Mouse (Mus musculus) retina, embryonic 14.5 days (tissue): Measurements from ENCODE around the gene Crybb2.
A peak's percentile ranks its signal among the peaks of the same experiment; 100 is the strongest.
"Not testable (repeated sequence)": the region's sequence is repeated elsewhere in the genome, so short reads cannot be mapped to it uniquely, and the experiment has no call there.

Experiments used
- DNase-seq: peaks from one replicate; pipeline ENCODE4 v3.0.0-alpha.2; 2015; ENCODE audit warnings: low spot score

Crybb2 gene

DNA sequence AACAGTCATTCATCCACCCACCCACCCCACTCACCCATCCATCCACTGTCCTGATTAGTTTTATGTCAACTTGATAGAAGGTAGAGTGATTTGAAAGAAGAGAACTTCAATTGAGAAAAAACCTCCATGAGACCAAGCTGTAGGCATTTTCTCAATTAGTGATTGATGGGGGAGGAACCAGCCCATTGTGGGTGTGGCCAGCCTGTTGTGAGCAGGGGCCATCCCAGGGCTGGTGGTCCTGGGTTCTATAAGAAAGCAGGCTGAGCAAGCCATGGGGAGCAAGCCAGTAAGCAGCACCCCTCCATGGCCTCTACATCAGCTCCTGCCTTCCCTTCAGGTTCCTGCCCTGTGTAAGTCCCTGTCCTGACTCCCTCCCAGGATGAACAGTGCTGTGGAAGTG is at the start of gene Crybb2:
Gene Crybb2, minus strand, starts transcription at position 101 of the 400 bp plus-strand sequence.
- no peak for DNase-seq

DNA sequence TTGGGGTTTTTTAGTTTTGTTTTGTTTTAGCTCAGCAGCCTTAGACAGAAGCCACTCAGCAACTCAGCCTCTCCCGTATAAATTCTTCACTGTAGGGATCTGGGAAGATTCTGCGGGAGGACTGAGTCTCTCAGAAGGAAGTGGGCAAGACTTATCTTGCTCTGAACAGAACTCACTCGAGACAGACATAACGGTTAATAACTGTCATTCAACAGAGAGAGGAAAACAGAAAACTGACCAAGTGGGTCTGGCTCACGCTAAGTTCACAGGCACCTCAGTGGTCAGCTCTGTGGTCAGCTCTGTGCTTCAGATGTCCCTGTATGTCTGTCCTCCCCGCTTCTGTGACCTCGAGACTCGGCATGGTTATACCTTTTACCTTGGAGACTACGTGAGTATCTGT is 49.4 kb upstream of the Crybb2 start:
- no peak for DNase-seq

DNA sequence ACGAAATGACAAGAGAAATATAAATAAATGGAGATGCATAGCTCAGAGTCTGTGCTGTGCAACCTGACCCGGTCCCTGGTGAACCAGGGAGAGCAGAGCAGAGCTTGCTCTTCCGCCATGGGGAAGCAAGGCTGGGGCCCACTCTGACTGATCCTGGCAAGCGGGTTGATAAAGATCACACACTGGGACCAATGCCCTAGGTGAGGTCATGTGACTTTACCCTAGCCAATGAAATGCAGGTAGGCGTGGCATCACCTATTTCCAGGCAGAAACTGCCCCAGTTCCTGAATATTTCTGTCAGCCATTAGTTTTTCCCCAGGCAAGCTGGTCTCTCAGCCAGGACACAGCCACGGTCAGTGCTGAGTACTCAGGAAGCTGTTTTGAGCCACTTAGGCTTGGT is 48.8 kb upstream of the Crybb2 start:
- no peak for DNase-seq

DNA sequence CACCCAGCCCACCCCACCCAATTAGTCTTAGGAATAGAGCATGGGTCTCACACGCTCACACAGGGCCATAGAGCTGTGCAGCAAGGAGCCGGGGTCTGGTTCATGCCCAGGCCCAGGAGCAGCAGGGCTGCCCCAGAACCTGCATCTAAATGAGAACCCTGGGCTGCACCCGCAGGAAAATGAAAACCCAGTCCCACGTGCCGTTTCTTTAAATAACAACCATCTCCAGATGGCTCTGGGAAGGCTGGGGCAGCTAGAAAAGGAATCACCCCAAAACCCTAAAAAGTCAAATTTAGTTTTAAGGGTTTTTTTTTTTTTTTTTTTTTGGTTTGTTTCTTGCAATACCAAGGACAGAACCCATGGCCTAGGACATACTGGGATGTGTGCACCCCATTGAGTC is 47.4 kb upstream of the Crybb2 start:
- DNase-seq = no peak

- no peak for DNase-seq
These were observed 46.0 kb upstream of the Crybb2 start for GRCm38 (mm10) chr5:113115896-113116295.

GRCm38 (mm10) chr5:113114264-113115225 is 44.6 kb upstream of the Crybb2 start:
- DNase-seq = no peak

DNA sequence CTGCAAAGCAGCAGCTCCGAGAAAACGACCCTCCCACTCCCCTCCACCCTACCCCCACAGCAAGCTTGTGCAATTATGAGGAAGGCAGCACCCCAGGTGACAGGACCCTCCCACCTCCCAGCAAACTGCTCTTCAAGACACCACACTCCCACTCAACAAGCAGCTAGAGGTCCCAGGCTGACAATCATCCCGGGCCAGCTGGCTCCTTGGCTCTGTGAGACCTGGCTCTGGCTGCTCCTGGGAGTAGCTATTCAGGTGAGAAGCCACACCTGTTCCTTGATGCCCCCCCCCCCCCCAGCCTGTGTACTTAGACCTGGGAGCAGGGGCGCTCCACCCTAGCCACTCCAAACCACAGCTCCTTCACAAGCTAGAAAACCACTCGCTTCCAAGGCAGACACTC is 43.2 kb upstream of the Crybb2 start:
- DNase-seq = no peak

DNA sequence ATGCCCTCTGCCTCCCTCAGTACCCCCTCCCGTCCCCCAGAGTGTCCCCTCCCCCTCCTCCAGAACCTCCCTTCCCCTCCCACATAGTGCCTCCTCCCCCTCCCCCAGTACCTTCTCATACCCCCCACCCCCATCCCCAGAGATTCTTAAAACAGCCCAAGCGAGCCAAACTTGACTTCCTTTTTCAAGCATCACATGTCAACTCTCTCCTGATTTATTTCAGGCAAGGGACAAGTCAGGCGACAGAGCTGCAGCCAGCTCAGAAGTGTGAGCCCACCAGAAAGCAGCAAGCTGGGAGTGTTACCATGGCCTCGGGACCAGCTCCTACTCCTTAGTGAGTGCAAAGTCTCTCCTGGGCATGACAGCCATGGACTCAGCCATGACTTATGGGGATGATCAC is 41.4 kb upstream of the Crybb2 start:
- DNase-seq = no peak

- no peak for DNase-seq
These were observed 41.0 kb upstream of the Crybb2 start for GRCm38 (mm10) chr5:113110929-113111328.

DNA sequence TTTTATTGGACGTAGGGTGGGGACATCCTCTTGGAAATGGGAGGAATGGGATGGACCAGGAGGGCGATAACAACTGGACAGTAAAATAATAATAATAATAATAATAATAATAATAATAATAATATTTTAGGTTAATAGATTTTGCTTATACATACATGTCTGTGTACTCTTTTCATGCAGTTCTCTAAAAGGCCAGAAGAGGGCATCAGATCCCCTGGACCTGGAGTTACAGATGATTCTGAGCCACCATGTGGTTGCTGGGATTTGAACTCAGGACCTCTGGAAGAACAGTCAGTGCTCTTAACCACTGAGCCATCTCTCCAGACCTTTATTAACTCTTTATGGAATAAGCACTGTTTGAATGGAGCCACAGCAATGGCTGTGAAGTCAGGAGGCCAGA is 39.7 kb upstream of the Crybb2 start:
- not testable (repeated sequence) for DNase-seq

- no peak for DNase-seq
These were observed 38.3 kb upstream of the Crybb2 start for GRCm38 (mm10) chr5:113108165-113108764.

GRCm38 (mm10) chr5:113107709-113108108 is 37.8 kb upstream of the Crybb2 start:
- DNase-seq = no peak

GRCm38 (mm10) chr5:113106594-113106993 is 36.7 kb upstream of the Crybb2 start:
- DNase-seq = no peak

DNA sequence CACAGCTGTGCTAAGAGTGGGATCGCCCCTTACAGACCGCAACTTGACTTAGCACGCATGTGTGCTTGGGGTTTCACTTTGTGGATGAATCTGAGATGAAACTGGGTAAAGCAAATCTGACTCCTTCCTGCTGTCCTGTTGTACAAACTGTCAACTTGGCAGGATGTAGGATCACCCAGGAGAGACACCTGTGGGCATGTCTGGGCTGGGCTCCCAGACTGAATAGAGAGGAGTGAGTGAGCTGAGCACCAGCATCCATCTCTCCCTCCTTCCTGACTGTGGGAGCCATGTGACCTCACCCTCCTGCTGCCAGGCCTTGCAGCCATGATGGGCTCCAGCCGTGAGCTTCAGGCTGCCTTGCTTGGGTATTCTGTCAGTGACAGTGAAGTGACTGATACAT is 35.6 kb upstream of the Crybb2 start:
- DNase-seq = no peak

DNA sequence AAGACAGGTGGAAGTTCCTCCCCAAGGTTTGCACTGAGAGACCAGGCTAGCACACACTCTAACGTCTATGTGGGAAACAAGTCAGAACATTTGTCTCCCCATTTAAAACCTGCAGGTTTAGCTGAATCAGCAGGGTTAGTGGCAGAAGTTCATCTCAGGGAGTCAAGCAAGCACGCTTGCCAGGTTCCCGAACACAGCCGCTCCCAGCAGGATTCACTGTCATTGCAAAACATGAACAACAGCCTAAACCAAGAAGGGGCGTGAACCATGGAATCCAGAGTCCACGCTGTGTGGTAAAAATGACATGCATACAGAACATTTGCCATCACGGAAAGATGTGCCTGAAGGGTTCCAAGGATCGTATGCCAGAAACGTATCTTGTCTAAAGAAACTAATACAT is 35.1 kb upstream of the Crybb2 start:
- DNase-seq = no peak

- no peak for DNase-seq
These were observed 32.5 kb upstream of the Crybb2 start for GRCm38 (mm10) chr5:113102455-113102854.

DNA sequence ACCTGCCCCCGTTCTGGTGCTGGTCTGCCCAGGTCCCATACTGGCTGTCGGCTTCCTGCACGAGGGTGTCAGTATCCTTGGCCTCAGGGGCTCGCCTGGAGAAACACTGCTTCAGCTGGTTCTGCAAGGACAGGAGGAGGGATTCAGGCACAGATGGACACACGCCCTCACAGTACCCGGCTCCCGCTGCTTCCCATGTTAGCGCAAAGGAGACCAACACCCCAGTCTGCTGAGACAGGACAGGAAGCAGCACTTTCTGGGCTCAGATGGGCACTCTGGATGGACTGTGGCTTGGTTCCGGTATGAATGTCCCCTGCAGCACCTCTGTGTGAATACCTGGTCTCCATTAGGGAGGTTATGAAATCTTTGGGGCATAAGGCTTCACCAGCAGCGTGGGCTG is 31.5 kb upstream of the Crybb2 start:
- DNase-seq = no peak

DNA sequence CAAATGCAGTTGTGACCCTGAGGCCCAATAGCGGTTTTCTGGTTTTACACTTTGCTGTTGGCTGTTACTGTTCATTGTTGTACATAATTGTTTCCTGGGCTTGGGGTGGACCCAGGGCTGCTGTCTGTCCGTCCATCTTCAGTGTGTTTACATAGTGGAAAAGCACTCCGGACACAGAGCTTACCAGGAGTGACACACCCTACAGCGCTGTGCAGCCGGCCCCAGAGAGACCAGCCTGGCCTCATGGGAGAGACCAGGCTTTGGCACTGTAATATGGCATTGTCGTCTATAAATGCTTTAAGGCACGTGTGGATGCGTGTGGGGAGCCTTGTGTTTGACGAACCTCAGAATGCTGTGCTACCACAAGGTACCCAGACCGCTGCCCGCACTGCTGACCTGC is 30.5 kb upstream of the Crybb2 start:
- no peak for DNase-seq

- peak; percentile 96 for DNase-seq
These were observed 29.6 kb upstream of the Crybb2 start for GRCm38 (mm10) chr5:113099546-113099945.

- no peak for DNase-seq
These were observed 27.6 kb upstream of the Crybb2 start for GRCm38 (mm10) chr5:113097551-113097950.

- DNase-seq = no peak
These were observed 25.5 kb upstream of the Crybb2 start for GRCm38 (mm10) chr5:113095456-113095855.

GRCm38 (mm10) chr5:113092406-113092805 is 22.5 kb upstream of the Crybb2 start:
- no peak for DNase-seq

- DNase-seq = peak; percentile 78
These were observed 21.2 kb upstream of the Crybb2 start for GRCm38 (mm10) chr5:113091162-113091561.
